Mouse (Mus musculus): ENCODE data around the gene Gga1.
"Not testable (repeated sequence)": the region's sequence is repeated elsewhere in the genome, so short reads cannot be mapped to it uniquely, and the experiment has no call there.

Gene Gga1

DNA sequence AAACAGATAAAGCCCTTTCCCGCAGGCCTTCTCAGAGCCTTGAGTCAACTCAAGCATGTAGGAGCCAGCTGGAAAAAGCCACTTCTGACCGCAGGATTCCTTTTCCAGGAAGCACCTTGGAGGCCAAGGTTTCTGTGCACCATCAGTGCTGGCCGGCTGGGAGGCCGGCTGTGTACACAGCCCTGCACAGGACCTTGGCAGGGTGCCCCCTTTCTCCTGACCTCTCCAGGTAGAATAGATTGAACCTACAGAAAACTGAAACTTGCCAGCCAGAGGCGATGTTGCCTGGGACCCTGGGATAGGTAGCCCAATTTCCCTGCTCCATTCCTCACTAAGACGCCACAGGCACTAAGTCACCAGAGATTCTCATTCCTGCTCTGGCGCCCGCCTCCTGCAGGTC is 31.1 kb upstream of the Gga1 start:
- no peak for DNase-seq

DNA sequence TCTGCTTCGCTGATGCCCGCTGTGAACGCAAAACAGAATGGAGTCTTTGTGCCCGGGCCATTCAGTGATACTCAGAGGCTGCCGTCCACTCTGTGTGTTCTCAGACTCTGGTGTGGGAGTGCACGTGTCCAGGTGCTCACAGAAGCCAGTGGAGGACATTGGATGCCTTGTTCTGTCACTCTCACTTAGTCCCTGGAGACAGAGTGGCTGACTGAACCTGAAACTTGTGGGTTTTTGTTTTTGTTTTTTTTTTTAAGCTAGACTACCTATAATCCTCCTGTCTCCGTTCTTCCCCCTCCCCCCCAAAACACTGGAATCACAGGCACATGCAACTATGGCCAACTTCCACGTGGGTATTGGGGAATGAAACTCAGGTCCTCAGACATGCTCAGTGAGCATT is 30.6 kb upstream of the Gga1 start:
- no peak for DNase-seq

DNA sequence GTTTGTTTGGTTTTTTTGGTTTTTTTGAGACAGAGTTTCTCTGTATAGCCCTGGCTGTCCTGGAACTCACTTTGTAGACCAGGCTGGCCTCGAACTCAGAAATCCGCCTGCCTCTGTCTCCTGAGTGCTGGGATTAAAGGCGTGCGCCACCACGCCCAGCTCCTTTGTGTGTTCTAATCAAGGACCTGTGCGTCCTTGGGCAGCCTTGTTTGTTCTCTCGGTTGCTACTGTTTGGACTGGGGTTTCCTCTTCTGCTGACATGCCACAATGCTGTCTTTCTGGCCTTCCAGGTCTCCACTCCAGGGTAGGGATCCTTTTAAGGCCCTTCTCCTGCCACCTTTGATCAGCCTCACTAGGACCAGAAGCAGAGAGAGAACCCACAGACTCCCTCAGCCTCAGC is 30.2 kb upstream of the Gga1 start:
- DNase-seq = not testable (repeated sequence)

DNA sequence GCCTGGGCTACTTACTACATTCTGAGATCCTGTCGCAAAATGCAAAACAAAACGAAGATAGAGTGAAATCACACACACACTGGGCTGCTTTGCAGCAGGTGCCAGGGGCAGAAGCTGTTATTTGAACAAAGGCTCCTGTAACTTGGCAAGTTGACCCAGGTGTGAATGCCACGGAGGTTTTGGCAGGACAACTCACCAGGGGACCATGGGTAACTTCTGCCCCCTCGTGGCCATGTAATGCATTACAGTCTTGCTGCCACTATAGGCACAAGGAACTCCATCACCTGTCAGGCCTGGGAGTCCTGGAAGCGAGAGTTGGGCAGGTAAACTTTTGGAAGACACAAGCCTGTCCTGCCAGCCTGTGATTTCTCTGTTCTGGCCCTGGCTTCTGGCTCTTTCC is 28.5 kb upstream of the Gga1 start:
- DNase-seq = peak; percentile 87

DNA sequence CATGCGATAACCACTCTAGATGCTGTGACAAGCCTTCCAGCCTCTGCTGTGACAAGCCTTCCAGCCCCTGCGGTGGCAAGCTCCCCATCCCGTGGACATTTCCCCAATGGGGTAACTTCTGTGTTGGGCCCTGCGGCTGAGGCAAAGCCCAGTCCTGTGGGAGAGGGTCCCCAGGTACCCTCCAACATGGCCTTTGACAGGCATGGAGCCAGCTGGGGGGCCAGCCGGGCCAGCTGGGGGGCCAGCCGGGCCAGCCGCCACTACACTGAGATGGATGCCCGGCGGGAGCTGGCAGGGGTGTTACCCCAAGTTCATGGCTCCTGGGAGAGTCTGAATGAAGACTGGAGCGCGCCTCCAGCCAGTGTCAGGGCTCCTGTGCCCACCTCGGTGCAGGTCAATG is 27.5 kb upstream of the Gga1 start:
- no peak for DNase-seq

DNA sequence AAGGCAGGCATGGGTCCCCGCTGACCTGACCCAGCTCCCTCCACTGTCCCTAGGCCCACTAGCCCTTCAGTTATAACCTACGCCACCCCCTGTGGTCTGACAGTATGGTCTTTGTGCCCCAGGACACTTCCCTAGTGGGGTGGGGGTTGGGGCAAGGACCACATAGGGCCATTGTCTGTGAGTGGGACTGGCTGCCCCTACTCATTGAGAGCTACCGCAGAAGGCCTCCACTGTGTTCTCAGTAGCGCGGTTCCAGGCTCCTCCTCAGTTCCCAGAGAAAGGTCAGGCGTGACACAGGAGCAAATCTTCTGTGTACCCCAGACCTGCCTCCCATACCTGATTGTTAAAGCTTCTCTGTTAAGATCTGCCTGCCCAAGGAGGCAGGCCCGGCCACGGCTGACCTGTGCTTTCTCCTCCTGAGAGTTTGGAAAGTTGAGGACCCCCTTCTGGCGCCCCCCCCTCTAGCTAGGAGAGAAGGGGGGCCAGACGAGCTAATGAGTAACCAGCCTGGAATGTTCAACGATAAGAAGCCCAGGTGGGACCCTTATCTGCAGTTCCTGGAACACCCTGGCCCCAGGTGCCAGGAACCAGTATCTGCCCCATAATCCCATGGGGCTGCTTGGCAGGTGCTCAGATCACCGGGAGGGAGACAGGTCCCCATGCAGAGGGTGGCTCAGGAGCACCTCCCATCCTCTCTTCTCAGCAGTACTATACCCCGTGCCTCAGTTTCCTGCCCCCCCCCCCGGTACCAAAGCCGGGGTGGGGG is 26.7 kb upstream of the Gga1 start:
- DNase-seq = no peak

DNA sequence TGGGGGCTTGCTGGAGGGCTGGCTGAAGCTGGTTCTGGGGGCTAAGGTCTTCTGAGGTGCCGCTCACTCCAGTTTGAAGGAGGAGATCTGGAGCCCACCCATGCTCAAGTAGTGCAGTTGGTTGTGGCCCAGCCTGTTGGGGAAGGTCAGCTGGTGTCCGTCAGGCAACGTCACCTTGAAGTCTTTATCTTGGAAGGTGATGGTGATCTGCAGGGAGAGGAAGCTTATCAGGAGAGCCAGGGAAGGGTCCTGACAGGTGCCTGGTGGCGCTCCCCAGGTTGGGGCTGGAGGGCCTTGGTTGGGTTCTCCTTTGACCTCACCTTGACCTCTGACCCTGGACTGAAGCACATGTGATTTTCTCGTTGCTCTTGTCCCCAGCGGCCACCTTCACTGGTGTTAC is 26.0 kb upstream of the Gga1 start:
- no peak for DNase-seq

DNA sequence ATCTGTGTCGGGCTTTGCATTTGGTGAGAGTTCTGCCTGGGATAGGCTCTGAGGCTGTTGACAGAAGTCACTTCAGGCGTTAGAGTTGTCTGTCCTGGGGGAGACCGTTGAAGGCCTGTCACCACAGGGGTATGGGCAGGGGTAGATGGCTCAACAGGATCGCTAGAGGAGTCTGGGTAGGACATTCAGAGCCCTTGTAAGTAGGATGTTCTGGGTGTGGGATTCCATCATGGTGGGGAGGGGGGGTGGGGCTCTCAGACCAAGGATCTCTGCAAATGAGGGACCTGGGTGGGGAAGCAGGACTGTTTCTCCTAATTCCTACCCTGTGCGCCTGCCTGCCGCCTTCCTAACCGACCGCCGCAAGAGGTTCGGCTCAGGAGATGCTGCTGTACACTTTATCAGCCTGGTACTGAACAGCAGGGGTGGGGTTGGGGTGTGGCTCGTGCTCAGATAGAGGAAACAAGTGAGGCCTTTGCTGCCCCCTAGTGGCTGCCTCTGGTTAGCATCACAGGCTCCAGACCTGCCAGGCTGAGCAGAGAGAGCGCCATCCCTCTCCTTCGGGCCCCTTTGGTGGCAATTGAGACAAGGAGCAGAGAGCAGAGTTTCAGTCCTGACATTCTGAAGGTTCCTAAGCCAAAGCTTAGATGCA is 25.4 kb upstream of the Gga1 start:
- DNase-seq = peak; percentile 86

DNA sequence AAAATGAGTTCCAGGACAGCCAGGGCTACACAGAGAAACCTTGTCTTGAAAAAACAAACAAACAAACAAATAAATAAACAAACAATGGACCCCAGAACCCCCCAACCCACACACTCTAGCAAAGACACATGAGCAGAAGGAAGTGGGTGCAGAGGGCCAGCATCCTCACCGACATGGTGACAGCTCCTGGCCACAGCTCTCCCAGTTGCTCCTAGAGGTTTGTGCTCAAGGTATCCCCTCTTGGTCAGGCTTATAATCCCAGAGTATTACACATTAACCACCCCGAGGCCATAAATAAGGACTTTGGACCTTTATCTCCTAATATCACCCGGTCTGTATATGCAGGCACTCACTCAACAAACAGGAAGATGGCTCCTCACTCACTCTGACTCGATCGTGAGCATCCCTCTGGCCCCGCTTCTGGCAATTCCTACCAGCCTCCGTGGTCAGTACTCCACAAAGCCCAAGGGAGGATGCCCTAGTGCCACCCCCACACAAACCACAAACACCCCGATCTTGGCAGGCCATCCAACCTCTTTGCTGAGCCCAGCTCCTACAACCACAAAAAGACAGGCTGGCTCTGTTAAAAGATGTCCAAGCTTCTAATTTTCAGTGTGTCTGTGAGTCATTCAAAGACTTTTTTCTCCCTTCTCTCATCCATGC is 21.6 kb upstream of the Gga1 start, which contains the start of gene Lgals2:
Gene Lgals2 (minus strand): TSS at position 227 of the 663 bp plus-strand sequence.
- no peak for DNase-seq

DNA sequence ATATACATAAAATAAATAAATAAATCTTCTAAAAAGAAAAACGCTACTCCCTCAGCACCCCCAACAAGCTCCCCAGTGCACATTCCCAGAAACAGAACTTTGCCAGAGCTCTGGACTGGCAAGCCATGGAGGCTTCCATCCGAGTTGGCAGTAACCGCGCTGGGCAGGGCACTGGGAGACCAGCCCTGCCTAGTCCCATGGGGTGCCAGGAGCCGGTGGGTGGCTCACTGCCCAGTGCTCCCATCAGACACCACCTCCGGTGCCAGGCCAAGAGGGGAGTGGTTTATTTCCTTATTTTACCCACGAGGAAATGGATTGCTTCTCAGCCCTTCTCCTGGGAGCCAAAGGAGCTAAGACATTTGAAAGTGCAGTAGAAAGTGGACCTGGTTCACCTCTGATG is 20.0 kb upstream of the Gga1 start:
- no peak for DNase-seq

DNA sequence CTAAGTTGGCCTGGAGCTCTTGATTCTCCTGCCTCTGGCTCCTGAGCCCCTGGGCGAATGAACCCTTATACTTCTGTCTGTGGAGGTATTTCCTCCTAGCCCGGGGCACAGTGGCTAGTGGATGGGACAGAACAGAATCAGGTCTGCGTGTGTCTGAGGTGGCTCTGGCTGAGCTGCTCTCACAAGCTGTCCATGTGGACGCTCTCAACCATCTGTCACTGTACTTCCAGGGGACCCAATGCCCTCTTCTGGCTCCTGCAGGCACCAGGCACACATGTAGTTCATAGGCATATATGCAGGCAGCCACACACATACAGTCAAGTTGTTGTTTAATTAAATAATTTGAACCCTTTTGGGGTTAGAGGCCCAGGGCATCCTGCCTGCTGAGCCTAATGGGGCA is 17.7 kb upstream of the Gga1 start:
- DNase-seq = no peak

DNA sequence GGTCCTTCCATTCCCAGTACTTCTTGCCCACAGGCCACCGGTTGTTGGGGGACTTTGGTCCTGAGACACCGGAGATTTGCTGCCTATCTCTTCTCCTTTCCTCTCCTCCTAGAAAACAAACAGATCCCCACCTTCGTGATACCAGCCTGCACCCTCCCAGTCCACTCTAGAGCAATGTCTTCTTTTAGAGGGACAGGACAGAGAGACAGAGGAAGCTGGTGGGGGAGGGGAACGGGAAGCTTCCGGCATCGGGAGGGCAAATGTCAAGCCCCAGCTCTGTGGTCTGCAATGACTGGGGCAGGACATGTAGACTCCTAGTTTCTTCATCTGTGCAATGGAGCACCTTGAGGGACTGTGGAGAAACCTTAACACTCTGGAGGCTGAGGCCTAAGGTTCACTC is 17.3 kb upstream of the Gga1 start:
- DNase-seq = no peak

DNA sequence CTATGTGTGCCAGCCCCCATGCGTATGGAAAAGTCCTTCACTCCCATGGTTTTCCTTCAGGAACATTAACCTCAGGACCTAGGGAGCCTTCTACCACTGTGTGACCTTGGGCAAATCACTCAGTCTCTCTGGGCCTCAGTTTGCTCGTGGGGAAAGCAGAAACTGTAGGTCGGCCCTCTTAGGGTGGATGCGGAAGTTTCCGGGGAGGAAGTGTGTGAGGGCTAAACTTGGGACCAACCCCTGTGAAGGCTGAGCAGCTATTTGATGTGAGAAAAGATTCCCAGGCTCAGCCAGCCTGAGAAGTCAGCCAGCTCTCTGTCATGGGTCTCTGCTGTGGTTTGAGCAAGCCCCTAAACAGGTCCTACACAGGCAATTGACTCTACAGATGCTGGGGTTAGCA is 14.7 kb upstream of the Gga1 start:
- DNase-seq = no peak

DNA sequence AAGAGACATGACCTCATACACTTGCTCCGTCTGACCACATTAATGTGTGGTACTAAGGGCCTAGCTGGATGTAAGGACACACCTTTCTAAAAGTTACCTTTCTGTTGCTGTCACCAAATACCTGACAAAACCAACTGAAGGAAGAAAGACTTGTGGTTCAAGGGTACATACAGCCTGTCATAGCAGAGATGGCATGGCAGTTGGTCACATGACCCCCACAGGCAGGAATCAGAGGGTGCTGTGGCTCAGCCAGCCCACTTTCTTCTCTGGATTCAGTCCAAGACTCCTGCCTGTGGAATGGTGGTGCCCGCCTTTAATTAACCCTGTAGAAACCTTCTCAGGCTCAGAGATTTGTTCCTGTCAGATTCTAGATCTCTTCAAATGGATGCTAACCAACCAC is 13.8 kb upstream of the Gga1 start:
- DNase-seq = no peak

DNA sequence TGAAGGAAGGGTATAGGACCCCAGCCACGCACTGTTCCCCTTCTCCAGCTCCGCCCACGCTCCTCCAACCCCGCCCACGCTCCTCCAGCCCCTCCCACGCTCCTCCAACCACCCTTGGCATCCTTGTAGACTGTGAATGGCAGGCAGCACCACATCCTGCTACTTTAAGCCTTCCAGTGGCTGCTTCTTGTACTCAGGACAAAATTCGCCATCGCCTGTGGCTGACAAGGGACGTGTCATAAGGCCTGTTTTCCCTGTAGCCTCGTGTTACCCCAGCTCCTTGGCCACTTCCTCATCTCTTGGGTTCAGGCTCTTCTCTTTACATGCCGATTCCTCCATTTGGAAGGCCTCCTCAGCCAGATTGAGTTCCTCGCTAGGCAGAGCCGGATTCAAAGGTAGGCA is 13.1 kb upstream of the Gga1 start:
- DNase-seq = no peak

DNA sequence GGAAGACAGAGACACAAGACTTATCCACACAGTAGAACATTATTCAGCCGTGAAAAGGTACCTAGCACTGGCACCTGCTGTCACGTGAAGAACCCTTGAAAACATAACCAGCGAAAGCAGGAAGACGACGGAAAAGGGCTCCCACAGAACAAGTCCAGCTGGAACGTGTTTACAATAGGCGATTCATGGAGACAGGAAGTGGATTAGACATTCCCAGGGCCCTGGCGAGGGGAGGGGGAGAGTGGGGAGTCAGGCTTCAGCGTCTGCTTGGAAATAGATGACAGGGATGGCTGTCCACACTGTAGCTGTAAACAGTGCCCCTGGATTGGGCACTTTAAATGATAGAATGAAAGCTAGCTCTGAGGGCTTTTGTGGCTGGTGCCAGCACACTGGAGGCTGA is 8.6 kb upstream of the Gga1 start:
- DNase-seq = no peak

DNA sequence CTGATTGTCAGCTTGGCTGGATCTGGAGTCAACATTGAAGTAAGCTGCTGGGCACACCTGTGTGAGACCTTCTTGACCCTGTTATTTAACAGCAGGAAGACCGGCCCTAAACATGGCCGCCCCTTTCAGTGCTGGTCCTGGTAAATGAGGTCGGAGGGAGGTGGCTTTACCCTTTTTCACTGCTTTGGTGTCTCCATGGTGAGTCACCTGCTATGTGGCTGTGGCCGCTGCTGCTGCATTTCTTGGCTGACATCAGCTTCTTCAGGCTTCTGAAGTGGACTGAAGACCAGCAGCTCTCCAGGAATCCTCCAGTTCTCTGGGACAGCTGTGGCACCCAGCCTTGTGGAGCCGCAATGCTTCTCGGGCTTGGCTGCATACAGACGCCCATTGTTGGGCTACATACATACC is 8.2 kb upstream of the Gga1 start:
- DNase-seq = no peak

DNA sequence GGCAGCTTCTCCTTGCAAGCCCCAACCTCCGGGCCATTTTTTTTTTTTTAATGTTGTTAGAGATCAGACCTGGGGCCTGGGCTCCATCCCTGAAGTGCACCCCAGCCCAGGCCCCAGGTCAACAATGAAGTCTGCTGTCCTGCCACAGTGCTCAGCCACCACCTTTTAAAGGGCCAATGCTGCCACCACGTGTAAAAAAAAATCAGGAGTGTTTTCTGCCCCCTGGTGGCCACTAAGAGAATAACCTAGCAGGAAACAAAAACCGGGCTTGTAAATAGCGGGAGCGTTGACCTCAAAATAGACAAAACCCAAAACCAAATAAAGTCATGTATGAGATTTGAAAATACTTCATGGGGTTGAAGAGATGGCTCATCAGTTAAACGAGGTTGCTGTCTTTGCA is 7.2 kb upstream of the Gga1 start:
- DNase-seq = no peak

DNA sequence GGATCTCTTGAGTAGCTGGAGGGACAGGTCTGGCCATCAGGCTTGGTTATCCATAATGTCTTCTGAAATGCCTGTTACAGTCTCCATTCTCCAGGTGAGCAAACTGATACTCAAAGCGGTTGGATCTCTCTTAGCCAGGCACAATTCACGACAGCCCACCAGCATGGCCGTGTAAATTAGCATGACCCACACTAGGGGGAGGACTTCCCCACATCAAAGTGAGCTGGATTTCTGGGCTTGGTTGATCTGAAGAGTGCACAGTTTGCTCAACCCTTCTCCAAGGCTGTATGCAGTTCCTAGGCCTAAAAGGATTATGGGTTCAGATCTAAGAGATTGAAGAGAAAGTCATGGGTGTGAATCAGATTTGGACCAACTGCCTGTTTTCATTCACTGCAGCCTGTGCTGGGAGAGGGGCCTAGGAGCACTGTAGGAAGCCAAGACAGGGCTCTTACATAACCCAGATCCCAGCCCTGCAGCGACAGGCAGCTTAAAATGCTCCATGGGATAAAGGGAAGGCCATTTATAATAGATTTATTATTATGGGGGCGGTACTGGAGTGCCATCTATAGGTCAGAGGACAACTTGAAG is 4.9 kb upstream of the Gga1 start:
- DNase-seq = no peak

DNA sequence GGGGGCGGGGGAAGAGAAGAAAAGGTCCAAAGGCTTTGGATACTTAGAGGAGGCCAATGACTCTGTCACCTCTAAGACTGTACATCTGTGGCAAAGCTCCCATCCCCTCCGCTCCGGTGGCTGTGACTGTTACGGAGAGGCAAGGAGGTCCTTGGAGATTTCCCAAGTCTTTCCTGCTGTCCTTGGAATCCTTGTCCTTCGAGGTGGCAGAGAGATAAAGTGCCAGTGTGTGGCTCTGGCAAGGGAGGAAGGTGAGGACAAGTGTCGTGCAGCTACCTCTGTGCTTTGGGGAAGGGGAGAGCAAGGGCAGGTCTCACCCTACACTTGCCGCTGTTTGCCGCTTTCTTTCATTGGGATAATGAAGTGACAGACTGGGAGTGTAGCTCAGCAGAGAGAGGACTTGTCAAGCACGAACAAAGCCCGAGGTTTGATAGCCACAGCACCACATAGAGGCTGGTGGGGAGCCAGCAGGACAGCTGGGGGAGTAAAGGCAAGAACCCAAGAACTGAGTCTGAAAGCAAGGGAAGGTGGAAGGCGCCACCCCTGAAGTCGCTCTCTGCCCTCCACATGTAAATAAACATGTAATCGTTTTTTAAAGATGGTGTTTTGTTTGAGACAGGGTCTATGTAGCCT is 3.1 kb upstream of the Gga1 start:
- no peak for DNase-seq

DNA sequence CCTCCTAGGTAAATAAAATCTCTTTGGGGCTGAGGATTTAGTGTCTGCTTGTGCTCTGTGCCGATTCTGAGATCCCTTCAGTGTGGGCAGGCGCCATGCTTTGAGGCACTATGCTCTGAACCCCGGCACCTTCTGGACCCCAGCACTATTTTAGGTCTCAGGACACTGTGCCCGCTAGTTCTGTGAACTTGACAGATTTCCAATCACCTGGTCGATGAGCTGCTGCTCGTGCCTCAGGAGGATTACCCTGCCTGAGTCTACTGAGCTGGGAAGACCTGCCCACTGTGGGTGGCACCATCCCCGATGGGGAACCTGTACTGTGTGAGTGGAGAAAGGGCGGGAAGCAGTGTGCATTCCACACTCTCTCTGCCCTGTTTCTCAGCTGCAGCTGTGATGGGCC is 2.0 kb upstream of the Gga1 start:
- DNase-seq = no peak

DNA sequence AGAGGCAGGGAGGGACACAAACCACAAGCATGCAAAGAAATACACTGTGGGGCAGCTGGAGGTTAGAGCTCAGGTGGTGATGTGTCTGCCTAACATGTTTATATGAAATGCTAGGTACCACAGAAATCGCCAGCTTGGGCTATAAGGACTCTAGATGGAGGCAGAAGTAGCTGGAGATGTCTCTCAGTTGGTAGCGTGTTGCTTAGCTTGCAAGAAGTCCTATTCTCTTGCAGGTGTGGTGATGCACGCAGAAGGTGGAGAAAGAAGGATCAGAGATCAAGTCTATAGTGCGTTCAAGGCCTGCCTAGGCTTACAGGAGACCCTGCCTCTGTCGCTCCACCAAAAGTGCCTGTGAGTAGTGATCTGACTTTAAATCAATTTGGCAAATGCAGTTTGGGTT is 1.5 kb upstream of the Gga1 start:
- peak; percentile 39 for DNase-seq

DNA sequence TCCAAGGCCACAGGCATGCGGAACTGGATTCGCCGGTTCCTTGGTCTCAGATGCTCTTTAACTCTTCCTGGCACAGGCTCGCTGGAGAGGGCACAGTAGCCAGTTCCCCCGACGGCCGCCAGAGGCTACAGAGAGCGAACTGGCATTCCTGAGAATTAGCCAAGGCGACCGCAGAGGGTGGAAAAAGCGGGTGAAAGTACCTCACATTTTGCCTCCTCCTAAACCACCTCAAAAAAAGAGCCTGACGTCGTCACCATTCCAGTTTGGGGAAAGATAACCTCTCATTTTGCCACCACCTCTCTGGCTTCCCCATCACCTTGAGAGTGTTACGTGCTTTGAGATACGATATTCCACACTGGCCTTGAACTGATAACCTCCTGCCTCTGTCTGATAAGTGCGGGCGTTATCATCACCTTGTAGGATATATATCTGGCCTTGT is 713 bp upstream of the Gga1 start:
- peak; percentile 94 for DNase-seq
